Mouse (Mus musculus): ENCODE results near the gene Cd2bp2.
A peak's percentile ranks its signal among the peaks of the same experiment; 100 is the strongest.

Cd2bp2 gene

GRCm38 (mm10) chr7:127195544-127196295, at the start of gene Cd2bp2:
Gene Cd2bp2, minus strand, starts transcription at chr7:127196050.
- no peak for TF ChIP-seq GATA4 (IDR thresholded peaks at IDR 0.05; ENCODE audit: insufficient replicate concordance, low read length)

GRCm38 (mm10) chr7:127244658-127245510, 49.0 kb upstream of the Cd2bp2 start:
- TF ChIP-seq GATA4 (IDR thresholded peaks at IDR 0.05; ENCODE audit: insufficient replicate concordance, low read length) = no peak

GRCm38 (mm10) chr7:127243870-127244657, 48.2 kb upstream of the Cd2bp2 start, which contains the start of gene Zfp771:
Gene Zfp771, plus strand, starts transcription at chr7:127244274.
- TF ChIP-seq GATA4 (IDR thresholded peaks at IDR 0.05; ENCODE audit: insufficient replicate concordance, low read length) = no peak

- TF ChIP-seq GATA4 (IDR thresholded peaks at IDR 0.05; ENCODE audit: insufficient replicate concordance, low read length) = no peak
Observed at GRCm38 (mm10) chr7:127243361-127243867, 47.6 kb upstream of the Cd2bp2 start.

- TF ChIP-seq GATA4 (IDR thresholded peaks at IDR 0.05; ENCODE audit: insufficient replicate concordance, low read length) = no peak
Observed at GRCm38 (mm10) chr7:127234777-127235176, 38.9 kb upstream of the Cd2bp2 start.

GRCm38 (mm10) chr7:127233765-127234164, 37.9 kb upstream of the Cd2bp2 start:
- TF ChIP-seq GATA4 (IDR thresholded peaks at IDR 0.05; ENCODE audit: insufficient replicate concordance, low read length) = no peak

GRCm38 (mm10) chr7:127233368-127233749, 37.5 kb upstream of the Cd2bp2 start:
- TF ChIP-seq GATA4 (IDR thresholded peaks at IDR 0.05; ENCODE audit: insufficient replicate concordance, low read length) = no peak

GRCm38 (mm10) chr7:127232622-127233367, 36.9 kb upstream of the Cd2bp2 start, which contains the start of the genes Zfp553 and Sept1:
Gene Zfp553, plus strand, starts transcription at chr7:127233061.
Gene Sept1, minus strand, starts transcription at chr7:127233130.
- TF ChIP-seq GATA4 (IDR thresholded peaks at IDR 0.05; ENCODE audit: insufficient replicate concordance, low read length) = peak; percentile 22; the same call in 1 of the 2 replicates

GRCm38 (mm10) chr7:127231826-127232621, 36.2 kb upstream of the Cd2bp2 start:
- no peak for TF ChIP-seq GATA4 (IDR thresholded peaks at IDR 0.05; ENCODE audit: insufficient replicate concordance, low read length)

- TF ChIP-seq GATA4 (IDR thresholded peaks at IDR 0.05; ENCODE audit: insufficient replicate concordance, low read length) = no peak
Observed at GRCm38 (mm10) chr7:127231376-127231775, 35.5 kb upstream of the Cd2bp2 start.

- no peak; the same call in 1 of the 2 replicates for TF ChIP-seq GATA4 (IDR thresholded peaks at IDR 0.05; ENCODE audit: insufficient replicate concordance, low read length)
Observed at GRCm38 (mm10) chr7:127228615-127229303, 32.9 kb upstream of the Cd2bp2 start.

GRCm38 (mm10) chr7:127225147-127225995, 29.5 kb upstream of the Cd2bp2 start:
- TF ChIP-seq GATA4 (IDR thresholded peaks at IDR 0.05; ENCODE audit: insufficient replicate concordance, low read length) = no peak
